Mouse (Mus musculus): Measurements from ENCODE around the gene Tmem273. TPM values are rescaled to one million over a fixed set of nuclear protein-coding genes. Genes with fewer than 3 reads are reported as not detected.
A peak's percentile ranks its signal among the peaks of the same experiment; 100 is the strongest.

Gene Tmem273
- total RNA-seq, 2 experiments from 2014 or later, result 0.45 to 0.91 TPM

- intact Hi-C loops (cut with DNase I), result loop anchor here (5.0 kb wide), 1 partner anchor 106 kb away; no protein-coding TSS in a partner anchor
- no peak for DNase-seq (ENCODE audit: low spot score)
Measured at GRCm38 (mm10) chr14:32856246-32856645, 70.5 kb downstream of the Tmem273 start.

- intact Hi-C loops (cut with DNase I), result loop anchor here (5.0 kb wide), 1 partner anchor 105 kb away; no protein-coding TSS in a partner anchor
- DNase-seq (ENCODE audit: low spot score), result peak; percentile 69
Measured at GRCm38 (mm10) chr14:32856681-32857328, 71.0 kb downstream of the Tmem273 start, which contains the start of gene Vstm4. Vstm4 (plus strand) TSS chr14:32856756.

GRCm38 (mm10) chr14:32858361-32858760, 72.6 kb downstream of the Tmem273 start:
- DNase-seq (ENCODE audit: low spot score), result no peak
- intact Hi-C loops (cut with DNase I), result loop anchor here (5.0 kb wide), 1 partner anchor 104 kb away; no protein-coding TSS in a partner anchor

- DNase-seq (ENCODE audit: low spot score), result no peak
- intact Hi-C loops (cut with DNase I), result loop anchor here (5.0 kb wide), 1 partner anchor 103 kb away; no protein-coding TSS in a partner anchor
Measured at GRCm38 (mm10) chr14:32858941-32859510, 73.3 kb downstream of the Tmem273 start.

GRCm38 (mm10) chr14:32859831-32860569, 74.2 kb downstream of the Tmem273 start:
- DNase-seq (ENCODE audit: low spot score), result no peak
- intact Hi-C loops (cut with DNase I), result loop anchor here (5.0 kb wide), 1 partner anchor 102 kb away; no protein-coding TSS in a partner anchor

GRCm38 (mm10) chr14:32861149-32861581, 75.4 kb downstream of the Tmem273 start:
- peak; percentile 28 for DNase-seq (ENCODE audit: low spot score)
- intact Hi-C loops (cut with DNase I), result no loop called here

GRCm38 (mm10) chr14:32861656-32862055, 75.9 kb downstream of the Tmem273 start:
- intact Hi-C loops (cut with DNase I), result no loop called here
- no peak for DNase-seq (ENCODE audit: low spot score)

- DNase-seq (ENCODE audit: low spot score), result no peak
- intact Hi-C loops (cut with DNase I), result no loop called here
Measured at GRCm38 (mm10) chr14:32865331-32865730, 79.6 kb downstream of the Tmem273 start.

Other genes with a start within 250 kb of the Tmem273 start
- gene Prrxl1, start 186.6 kb upstream of the Tmem273 start, total RNA-seq (2021), result not detected
- 100 to 1,000 TPM; 106 to 121 TPM for gene 3425401B19Rik, start 100.7 kb upstream of the Tmem273 start, total RNA-seq (2021)
- not detected for gene Fam170b, start 48.0 kb downstream of the Tmem273 start, total RNA-seq (2021)
- gene Vstm4, start 70.8 kb downstream of the Tmem273 start, total RNA-seq (2021), result 10 to 100 TPM; 10.2 to 12.4 TPM
- gene Lrrc18, start 205.4 kb downstream of the Tmem273 start, total RNA-seq (2021), result under 1 TPM; 0.31 to 0.39 TPM

Measured in heart, postnatal 25 days (tissue).